Mouse (Mus musculus) MEL-GATA-1-ER (cell line): ENCODE measurements around the gene 6430548M08Rik.

Experiments
- DNase-seq: peaks from one replicate; pipeline ENCODE4 v3.0.0-alpha.2; 2012; ENCODE audit warnings: low read depth; ENCODE audit errors: extremely low read depth

The 6430548M08Rik gene

GRCm38 (mm10) chr8:120113758-120114255, at the start of gene 6430548M08Rik:
TSS of gene 6430548M08Rik (plus strand) at chr8:120114152.
- DNase-seq = peak; percentile 96

- no peak for DNase-seq
These were observed 48.3 kb upstream of the 6430548M08Rik start for GRCm38 (mm10) chr8:120065611-120066010.

- DNase-seq = no peak
These were observed 47.7 kb upstream of the 6430548M08Rik start for GRCm38 (mm10) chr8:120066226-120066625.

GRCm38 (mm10) chr8:120067936-120068668, 45.9 kb upstream of the 6430548M08Rik start:
- DNase-seq = no peak

- peak; percentile 27 for DNase-seq
These were observed 42.3 kb upstream of the 6430548M08Rik start for GRCm38 (mm10) chr8:120071684-120072083.

- no peak for DNase-seq
These were observed 41.7 kb upstream of the 6430548M08Rik start for GRCm38 (mm10) chr8:120072259-120072658.

GRCm38 (mm10) chr8:120072827-120073226, 41.1 kb upstream of the 6430548M08Rik start:
- no peak for DNase-seq

- no peak for DNase-seq
These were observed 39.4 kb upstream of the 6430548M08Rik start for GRCm38 (mm10) chr8:120074516-120074915.

GRCm38 (mm10) chr8:120075347-120075746, 38.6 kb upstream of the 6430548M08Rik start:
- DNase-seq = no peak

- DNase-seq = peak; percentile 54
These were observed 35.9 kb upstream of the 6430548M08Rik start for GRCm38 (mm10) chr8:120078080-120078479.

- no peak for DNase-seq
These were observed 34.6 kb upstream of the 6430548M08Rik start for GRCm38 (mm10) chr8:120079361-120079760.

GRCm38 (mm10) chr8:120083261-120083660, 30.7 kb upstream of the 6430548M08Rik start:
- no peak for DNase-seq

GRCm38 (mm10) chr8:120084783-120085182, 29.2 kb upstream of the 6430548M08Rik start:
- DNase-seq = no peak

GRCm38 (mm10) chr8:120089511-120089910, 24.4 kb upstream of the 6430548M08Rik start:
- no peak for DNase-seq

GRCm38 (mm10) chr8:120091032-120091431, 22.9 kb upstream of the 6430548M08Rik start:
- DNase-seq = no peak

- no peak for DNase-seq
These were observed 20.8 kb upstream of the 6430548M08Rik start for GRCm38 (mm10) chr8:120093103-120093502.

- DNase-seq = no peak
These were observed 19.2 kb upstream of the 6430548M08Rik start for GRCm38 (mm10) chr8:120094801-120095200.

GRCm38 (mm10) chr8:120096486-120096885, 17.5 kb upstream of the 6430548M08Rik start:
- DNase-seq = no peak

- DNase-seq = no peak
These were observed 13.4 kb upstream of the 6430548M08Rik start for GRCm38 (mm10) chr8:120100388-120101067.

GRCm38 (mm10) chr8:120101068-120101972, 12.6 kb upstream of the 6430548M08Rik start, which contains the start of gene Zdhhc7:
TSS of gene Zdhhc7 (minus strand) at chr8:120101482.
- DNase-seq = peak; percentile 36

- no peak for DNase-seq
These were observed 10.0 kb upstream of the 6430548M08Rik start for GRCm38 (mm10) chr8:120103916-120104315.
